Mouse (Mus musculus): Measurements from ENCODE around the gene Zbtb20.

GRCm38 (mm10) chr16:43547323-43548180 lies 671.9 kb downstream of the Zbtb20 start:
- TF ChIP-seq EP300 (IDR thresholded peaks at IDR 0.05; ENCODE audit: insufficient read depth, low read depth, low read length) (no peak), CTCF (IDR thresholded peaks at IDR 0.05) (no peak)

All from heart, adult 2 months (tissue).